Mouse (Mus musculus) hindbrain, embryonic 15.5 days (tissue): ENCODE measurements at regions not wholly inside any gene's neighbourhood (a gene's known extent, or its start where the extent isn't known, plus 50 kb on each side); places are given as distances from the start of the nearest gene placed in this dataset.
A peak's percentile ranks its signal among the peaks of the same experiment; 100 is the strongest.

Source experiments
- ATAC-seq: fragments of 200-750 bp; cut with Nextera tagmentation; 2 replicates; pipeline ENCODE4 v1.8.0; 2017; ENCODE audit warnings: low read depth, moderate number of reproducible peaks, moderate TSS enrichment; ENCODE audit not compliant: low FRiP score
- H3K27ac ChIP-seq: fragments of 300-500 bp; sonication (generic); replicated peaks from 2 replicates; pipeline ENCODE4 v1.5.1; 2015; ENCODE audit warnings: mild to moderate bottlenecking, inconsistent platforms
- H3K27me3 ChIP-seq: fragments of 300-500 bp; sonication (generic); 2 replicates; pipeline ENCODE4 v1.6.1; 2015; ENCODE audit warnings: control low read depth, inconsistent platforms
- H3K36me3 ChIP-seq: fragments of 300-500 bp; sonication (generic); 2 replicates; pipeline ENCODE4 v1.6.1; 2015; ENCODE audit warnings: control low read depth, inconsistent platforms
- H3K4me1 ChIP-seq: fragments of 300-500 bp; sonication (generic); replicated peaks from 2 replicates; pipeline ENCODE4 v1.6.1; 2015; ENCODE audit warnings: control low read depth, inconsistent platforms
- H3K4me2 ChIP-seq: fragments of 300-500 bp; sonication (generic); 2 replicates; pipeline ENCODE4 v1.6.1; 2015; ENCODE audit warnings: moderate library complexity, mild to moderate bottlenecking, inconsistent platforms
- H3K4me3 ChIP-seq: fragments of 300-500 bp; sonication (generic); 2 replicates; pipeline ENCODE4 v1.5.1; 2015; ENCODE audit warnings: mild to moderate bottlenecking, inconsistent platforms
- H3K9ac ChIP-seq: fragments of 300-500 bp; sonication (generic); 2 replicates; pipeline ENCODE4 v1.6.1; 2015; ENCODE audit warnings: inconsistent platforms
- H3K9me3 ChIP-seq: fragments of 300-500 bp; sonication (generic); 2 replicates; pipeline ENCODE4 v1.6.1; 2016; ENCODE audit warnings: control low read depth, inconsistent platforms
- WGBS: fragments of 180-500 bp; shearing (Covaris S2); methylation state at CpG from one replicate; pipeline ENCODE4 v1.1.7; 2015; 5-methylcytosine and 5-hydroxymethylcytosine counted together

DNA sequence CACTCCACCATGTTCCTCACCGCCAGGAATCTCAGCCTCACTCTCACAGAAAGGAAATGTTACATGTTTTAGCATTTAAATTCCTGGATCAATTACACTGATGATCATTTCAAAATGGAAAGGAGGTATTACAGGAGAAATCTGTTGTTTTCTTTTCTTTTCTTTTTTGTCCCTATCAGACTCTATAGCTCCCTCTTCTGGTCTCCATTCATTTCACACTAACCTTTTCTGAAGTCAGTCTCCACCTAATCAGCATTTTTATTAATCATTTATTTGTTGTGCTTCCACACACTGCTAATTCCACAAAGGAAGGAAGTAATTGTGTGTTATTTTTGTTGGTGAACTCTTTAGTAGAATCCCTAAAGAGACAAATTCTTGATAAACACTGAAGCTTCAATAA is 130.5 kb upstream of the Car10 start:
- no peaks in the 10 kb centered on the region for H3K36me3 ChIP-seq
- no peaks in the 10 kb centered on the region for H3K4me1 ChIP-seq
- WGBS, result 62% methylated on average over 1 of the region's 1 CpGs
- no peaks in the 10 kb centered on the region for H3K27me3 ChIP-seq
- H3K9me3 ChIP-seq, result no peaks in the 10 kb centered on the region
- H3K9ac ChIP-seq, result no peak overlapping the region
- H3K4me2 ChIP-seq, result no peak overlapping the region
- H3K27ac ChIP-seq, result no peak overlapping the region
- H3K4me3 ChIP-seq, result no peak overlapping the region
- ATAC-seq, result no peak

DNA sequence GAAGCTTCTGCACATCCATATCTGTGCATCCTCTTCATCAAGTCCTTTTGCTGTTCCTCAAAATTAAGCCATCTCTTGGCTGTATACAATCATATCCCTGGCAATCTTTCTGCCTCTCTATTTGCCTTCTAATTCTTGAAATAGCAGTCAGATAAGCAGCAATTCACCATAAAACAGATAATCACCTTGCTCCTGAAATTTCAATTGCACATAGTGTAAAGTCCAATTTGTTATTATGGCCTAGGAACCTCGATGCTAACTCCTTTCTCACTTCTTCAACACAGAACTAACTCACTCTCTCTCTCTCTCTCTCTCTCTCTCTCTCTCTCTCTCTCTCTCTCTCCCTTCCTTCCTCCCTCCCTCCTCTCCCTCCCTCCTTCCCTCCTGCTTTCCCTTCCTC is 98.2 kb upstream of the Car10 start:
- Histone ChIP-seq H3K9me3 (no peaks in the 10 kb centered on the region), H3K4me3 (no peak overlapping the region), H3K27me3 (no peaks in the 10 kb centered on the region), H3K36me3 (no peaks in the 10 kb centered on the region), H3K4me1 (no peaks in the 10 kb centered on the region), H3K27ac (no peak overlapping the region), H3K4me2 (no peak overlapping the region), H3K9ac (no peak overlapping the region)
- no peak for ATAC-seq
- 79% methylated on average over 1 of the region's 1 CpGs for WGBS

DNA sequence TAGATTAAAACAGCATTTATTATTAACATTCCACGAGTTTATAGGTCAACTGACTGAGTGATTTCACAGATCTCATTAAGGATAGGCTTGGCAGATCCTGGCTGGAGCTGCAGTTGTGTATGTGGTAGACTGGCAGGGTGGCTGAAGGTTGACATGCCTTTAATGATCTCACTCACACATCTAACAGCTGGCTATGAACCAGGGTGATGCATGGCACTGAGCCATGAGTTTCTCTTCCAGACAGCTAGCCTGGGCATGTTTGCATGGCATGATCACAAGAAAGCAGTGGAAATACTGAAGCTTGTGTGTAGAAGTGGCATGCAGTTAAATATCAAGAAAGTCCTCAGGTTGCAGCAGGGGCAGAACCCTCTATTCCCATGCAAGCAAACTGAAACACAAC is 91.8 kb upstream of the Car10 start:
- Histone ChIP-seq H3K4me3 (no peak overlapping the region), H3K4me1 (no peaks in the 10 kb centered on the region), H3K27ac (no peak overlapping the region), H3K27me3 (no peaks in the 10 kb centered on the region), H3K4me2 (no peak overlapping the region), H3K36me3 (no peaks in the 10 kb centered on the region), H3K9ac (no peak overlapping the region), H3K9me3 (no peaks in the 10 kb centered on the region)
- 60% methylated on average over 1 of the region's 1 CpGs for WGBS
- ATAC-seq, result no peak

DNA sequence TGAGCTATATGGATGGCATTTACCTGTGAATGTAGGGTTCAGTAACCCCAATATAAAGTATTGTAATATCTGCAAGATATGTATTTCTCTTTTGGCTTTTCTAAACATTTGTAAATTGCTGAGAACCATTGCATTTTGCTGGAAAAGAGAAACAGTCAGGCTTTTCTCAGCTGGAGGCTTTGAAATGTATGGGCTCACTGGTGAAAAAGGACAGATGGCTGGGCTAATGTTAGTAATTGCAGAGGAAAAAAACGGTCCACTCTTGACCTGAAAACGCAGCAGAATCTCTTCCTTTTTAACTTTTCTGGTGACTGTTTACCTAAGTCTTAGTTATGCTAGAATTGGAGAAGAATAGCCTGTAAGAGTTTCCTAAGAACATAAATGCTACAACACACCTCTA is 71.8 kb upstream of the Car10 start:
- no peaks in the 10 kb centered on the region for H3K9me3 ChIP-seq
- H3K4me3 ChIP-seq, result no peak overlapping the region
- no peak overlapping the region for H3K27ac ChIP-seq
- no peak overlapping the region for H3K9ac ChIP-seq
- no peak overlapping the region for H3K4me2 ChIP-seq
- ATAC-seq, result no peak
- H3K36me3 ChIP-seq, result no peaks in the 10 kb centered on the region
- no peaks in the 10 kb centered on the region for H3K4me1 ChIP-seq
- no peaks in the 10 kb centered on the region for H3K27me3 ChIP-seq
- WGBS, result 35% methylated on average over 2 of the region's 2 CpGs

DNA sequence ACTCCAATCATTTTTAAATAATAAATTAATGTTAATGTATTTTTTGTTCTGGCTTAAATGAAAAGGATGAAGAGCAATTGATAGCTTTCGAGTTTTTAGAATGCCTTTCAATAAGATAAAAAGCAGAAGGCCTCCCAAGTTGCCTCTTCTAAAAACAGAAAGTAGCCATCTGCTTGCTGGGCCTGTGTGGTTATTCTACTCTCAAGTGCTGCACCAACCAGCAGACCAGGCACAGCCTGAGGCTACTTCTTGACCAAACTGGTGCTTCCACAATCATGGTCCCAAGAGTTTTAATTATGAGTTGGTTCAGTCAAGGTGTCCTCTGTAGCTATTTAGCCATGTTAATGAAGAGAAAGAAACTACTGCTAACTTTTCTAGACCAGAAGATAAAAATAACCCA is 62.3 kb upstream of the Car10 start:
- no peaks in the 10 kb centered on the region for H3K36me3 ChIP-seq
- no peaks in the 10 kb centered on the region for H3K27me3 ChIP-seq
- ATAC-seq, result no peak
- WGBS, result 78% methylated on average over 1 of the region's 1 CpGs
- H3K4me2 ChIP-seq, result no peak overlapping the region
- no peaks in the 10 kb centered on the region for H3K9me3 ChIP-seq
- H3K4me1 ChIP-seq, result no peaks in the 10 kb centered on the region
- H3K27ac ChIP-seq, result no peak overlapping the region
- H3K4me3 ChIP-seq, result no peak overlapping the region
- no peak overlapping the region for H3K9ac ChIP-seq

DNA sequence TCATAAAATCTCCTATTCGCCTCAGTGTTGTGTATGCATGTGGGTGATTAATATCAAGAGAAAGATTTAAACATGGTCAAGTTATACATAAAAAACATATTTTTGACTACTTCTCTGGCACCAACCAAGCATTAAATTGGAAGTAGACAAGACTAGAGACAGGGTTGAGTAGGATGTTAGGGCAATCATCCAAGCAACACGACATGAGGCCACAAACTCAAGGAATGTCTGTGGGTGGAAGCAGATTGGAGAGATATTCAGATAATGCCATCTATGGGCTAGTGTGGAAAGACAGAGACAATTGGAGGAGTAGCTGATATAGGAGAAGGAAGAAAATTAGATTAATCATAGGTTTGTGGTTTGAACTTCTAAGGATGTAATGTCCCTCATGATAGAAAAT is 60.0 kb upstream of the Car10 start:
- H3K4me1 ChIP-seq, result no peaks in the 10 kb centered on the region
- no peak overlapping the region for H3K4me3 ChIP-seq
- no peaks in the 10 kb centered on the region for H3K27me3 ChIP-seq
- 81% methylated on average over 2 of the region's 2 CpGs for WGBS
- no peaks in the 10 kb centered on the region for H3K9me3 ChIP-seq
- H3K9ac ChIP-seq, result no peak overlapping the region
- no peak overlapping the region for H3K4me2 ChIP-seq
- H3K27ac ChIP-seq, result no peak overlapping the region
- no peak for ATAC-seq
- no peaks in the 10 kb centered on the region for H3K36me3 ChIP-seq

DNA sequence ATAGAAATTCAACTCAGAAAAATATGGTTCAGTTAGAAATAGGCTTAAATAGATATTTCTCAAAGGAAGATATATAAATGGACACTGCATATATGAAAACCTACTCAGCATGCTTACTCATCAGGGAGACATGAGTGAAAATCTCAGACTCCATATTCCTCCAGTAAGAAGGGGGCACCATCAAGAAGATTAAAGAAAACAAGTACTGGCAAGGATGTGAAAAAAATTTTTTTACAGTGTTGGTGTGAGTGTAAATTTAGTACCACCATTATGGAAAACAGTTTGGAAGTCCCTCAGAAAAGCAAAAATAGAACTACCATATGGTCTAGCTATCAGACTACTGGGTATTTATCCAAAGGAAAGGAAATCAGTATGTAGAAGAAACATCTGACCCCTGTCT is 58.5 kb upstream of the Car10 start:
- Histone ChIP-seq H3K36me3 (no peaks in the 10 kb centered on the region), H3K9me3 (no peaks in the 10 kb centered on the region), H3K4me3 (no peak overlapping the region), H3K4me2 (no peak overlapping the region), H3K4me1 (no peaks in the 10 kb centered on the region), H3K9ac (no peak overlapping the region), H3K27me3 (no peaks in the 10 kb centered on the region), H3K27ac (no peak overlapping the region)
- ATAC-seq, result no peak

DNA sequence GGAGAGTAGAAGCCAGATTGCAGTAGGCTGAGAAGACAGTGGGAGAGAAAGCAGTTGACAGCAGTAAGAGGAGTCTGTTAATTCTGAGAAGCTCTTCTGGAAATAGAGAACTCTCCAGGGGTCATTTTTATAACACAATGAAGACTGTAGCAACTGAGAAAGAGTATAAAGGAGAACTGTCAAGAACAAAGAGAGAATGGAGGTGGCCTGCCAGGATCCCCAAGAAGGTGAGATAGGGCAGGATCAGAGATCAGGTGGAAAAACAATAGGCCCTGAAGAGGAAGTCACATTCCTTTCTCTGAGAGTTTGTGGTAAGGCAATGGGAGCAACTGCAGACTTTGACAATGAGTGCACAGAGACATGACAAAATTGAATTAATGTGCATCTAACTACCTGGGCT is 57.0 kb upstream of the Car10 start:
- no peak overlapping the region for H3K27ac ChIP-seq
- H3K36me3 ChIP-seq, result no peaks in the 10 kb centered on the region
- no peak overlapping the region for H3K4me2 ChIP-seq
- H3K9ac ChIP-seq, result no peak overlapping the region
- H3K9me3 ChIP-seq, result no peaks in the 10 kb centered on the region
- no peaks in the 10 kb centered on the region for H3K27me3 ChIP-seq
- no peak for ATAC-seq
- H3K4me1 ChIP-seq, result no peaks in the 10 kb centered on the region
- no peak overlapping the region for H3K4me3 ChIP-seq

DNA sequence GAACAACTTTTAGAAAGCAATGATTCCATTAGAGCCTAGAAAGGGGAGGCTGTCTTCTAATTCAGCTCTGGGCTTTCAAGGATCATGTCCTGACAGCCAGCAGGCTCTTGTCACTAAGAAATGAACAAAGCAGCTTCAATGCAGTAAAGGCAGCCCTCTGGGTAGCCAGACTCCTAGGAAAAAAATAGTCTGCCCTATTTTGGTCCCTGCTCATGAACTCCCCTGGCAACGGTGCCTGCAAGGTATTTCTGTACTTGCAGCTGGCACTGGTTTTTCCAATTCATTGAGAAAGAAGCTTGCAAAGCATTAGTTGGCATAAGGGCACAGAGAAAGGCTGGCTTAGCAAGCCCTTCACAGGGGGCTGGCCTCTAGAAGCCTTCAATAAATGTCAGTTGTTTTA is 52.8 kb upstream of the Car10 start:
- Histone ChIP-seq H3K36me3 (no peaks in the 10 kb centered on the region), H3K4me2 (no peak overlapping the region), H3K27me3 (no peaks in the 10 kb centered on the region), H3K4me1 (no peaks in the 10 kb centered on the region), H3K9ac (no peak overlapping the region), H3K9me3 (no peaks in the 10 kb centered on the region), H3K27ac (no peak overlapping the region), H3K4me3 (no peak overlapping the region)
- 47% methylated on average over 1 of the region's 1 CpGs for WGBS
- peak; percentile 23; the same call in 1 of the 2 replicates for ATAC-seq
